Mouse (Mus musculus) neural tube, embryonic 10.5 days (tissue): ENCODE data around the gene Slc3a1.

Experiments used
- DNase-seq: peaks from one replicate; pipeline ENCODE4 v3.0.0-alpha.2; 2017; ENCODE audit warnings: low spot score; ENCODE audit errors: extremely low spot score

Gene Slc3a1

GRCm38 (mm10) chr17:85037855-85038254, 9.7 kb downstream of the Slc3a1 start:
- no peak for DNase-seq

DNA sequence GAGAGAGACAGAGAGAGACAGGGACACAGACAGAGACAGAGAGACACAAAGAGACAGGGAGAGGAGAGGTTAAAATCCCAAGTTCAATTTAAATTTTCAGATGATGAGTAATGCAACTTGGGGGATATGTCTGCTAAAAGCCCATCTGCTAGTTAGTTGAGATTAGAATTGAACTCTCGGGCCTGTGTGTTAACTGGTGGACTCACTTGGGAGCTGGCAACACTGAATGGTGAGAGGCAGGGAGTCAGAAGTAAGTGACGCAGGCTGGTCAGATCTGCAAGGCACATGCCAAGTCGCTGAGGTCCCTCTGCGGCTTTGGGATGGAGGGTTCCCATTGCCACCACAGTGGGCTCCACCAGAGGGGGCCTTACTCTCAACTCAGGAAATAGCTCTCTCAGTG, 10.1 kb downstream of the Slc3a1 start:
- DNase-seq: no peak

DNA sequence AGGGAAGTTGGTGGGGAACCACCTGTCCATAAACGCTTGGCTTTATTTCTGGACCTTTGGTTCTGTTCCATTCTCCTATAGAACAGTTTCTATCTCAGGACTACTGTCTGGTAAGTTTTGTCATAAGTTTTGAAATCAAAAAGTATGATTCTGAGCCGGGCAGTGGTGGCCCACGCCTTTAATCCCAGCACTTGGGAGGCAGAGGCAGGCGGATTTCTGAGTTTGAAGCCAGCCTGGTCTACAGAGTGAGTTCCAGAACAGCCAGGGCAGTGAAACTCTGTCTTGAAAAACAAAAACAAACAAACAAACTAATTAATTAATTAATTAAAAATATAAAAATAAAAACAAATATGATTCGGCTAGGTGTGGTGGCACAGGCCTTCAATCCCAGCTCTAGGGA, 10.6 kb downstream of the Slc3a1 start:
- DNase-seq: no peak

- DNase-seq: no peak
Measured at GRCm38 (mm10) chr17:85040913-85041312, 12.7 kb downstream of the Slc3a1 start.

DNA sequence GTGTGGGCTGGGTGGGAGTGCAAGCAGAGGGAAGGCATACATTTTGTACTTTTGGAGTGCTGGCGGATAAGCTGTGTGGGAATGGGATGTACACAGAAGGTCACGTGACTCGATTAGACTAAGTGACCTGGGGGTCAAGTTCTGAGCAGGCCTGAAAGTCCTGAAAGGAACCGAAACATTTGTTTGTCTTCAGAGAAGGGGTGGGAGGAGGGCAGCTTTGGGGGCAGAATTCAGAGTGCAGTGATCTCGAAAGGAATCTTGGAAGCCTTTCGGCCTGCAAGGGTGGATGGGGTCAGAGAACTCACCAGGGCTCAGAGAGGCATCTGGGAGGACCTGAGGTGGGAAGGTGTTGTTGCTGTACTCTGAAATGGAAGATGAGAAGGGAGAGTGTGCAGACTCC, 14.2 kb downstream of the Slc3a1 start:
- no peak for DNase-seq

DNA sequence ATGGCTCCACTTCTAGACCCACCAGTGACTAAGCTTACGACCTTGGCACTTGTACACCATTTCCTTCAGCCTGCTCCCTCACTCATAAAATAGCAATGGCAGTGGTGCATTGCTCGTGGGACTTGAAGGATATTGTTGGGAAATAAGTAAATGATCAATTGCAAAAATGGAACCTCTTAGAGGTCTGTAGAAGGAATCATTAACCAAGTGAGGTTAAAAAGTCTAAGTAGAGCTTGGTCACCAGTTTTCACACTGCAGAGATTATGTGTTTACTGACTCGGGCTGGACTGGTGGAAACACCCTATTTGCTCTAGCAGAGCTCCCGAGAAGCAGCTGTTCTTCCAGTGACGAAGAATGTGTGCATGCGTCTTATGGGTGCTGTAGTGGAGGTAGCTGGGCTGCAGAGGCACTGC, 15.2 kb downstream of the Slc3a1 start:
- DNase-seq: no peak

GRCm38 (mm10) chr17:85044466-85044865, 16.3 kb downstream of the Slc3a1 start:
- DNase-seq: no peak

- no peak for DNase-seq
Measured at GRCm38 (mm10) chr17:85045160-85045559, 17.0 kb downstream of the Slc3a1 start.

GRCm38 (mm10) chr17:85048379-85048778, 20.2 kb downstream of the Slc3a1 start:
- no peak for DNase-seq

GRCm38 (mm10) chr17:85058276-85058675, 30.1 kb downstream of the Slc3a1 start:
- DNase-seq: no peak

- DNase-seq: no peak
Measured at GRCm38 (mm10) chr17:85059136-85059535, 31.0 kb downstream of the Slc3a1 start.

DNA sequence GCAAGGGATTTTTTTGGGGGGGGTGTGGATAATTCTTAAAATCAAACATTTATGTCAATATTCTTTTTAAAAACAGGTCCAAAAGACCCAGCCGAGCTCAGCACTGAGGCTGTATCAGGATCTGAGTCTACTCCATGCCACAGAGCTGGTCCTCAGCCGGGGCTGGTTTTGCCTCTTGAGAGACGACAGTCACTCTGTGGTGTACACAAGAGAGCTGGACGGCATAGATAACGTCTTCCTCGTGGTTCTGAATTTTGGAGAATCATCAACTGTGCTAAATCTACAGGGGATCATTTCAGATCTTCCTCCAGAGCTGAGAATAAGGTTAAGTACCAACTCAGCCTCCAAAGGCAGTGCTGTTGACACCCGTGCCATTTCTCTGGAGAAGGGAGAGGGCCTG, 35.4 kb downstream of the Slc3a1 start:
- no peak for DNase-seq

DNA sequence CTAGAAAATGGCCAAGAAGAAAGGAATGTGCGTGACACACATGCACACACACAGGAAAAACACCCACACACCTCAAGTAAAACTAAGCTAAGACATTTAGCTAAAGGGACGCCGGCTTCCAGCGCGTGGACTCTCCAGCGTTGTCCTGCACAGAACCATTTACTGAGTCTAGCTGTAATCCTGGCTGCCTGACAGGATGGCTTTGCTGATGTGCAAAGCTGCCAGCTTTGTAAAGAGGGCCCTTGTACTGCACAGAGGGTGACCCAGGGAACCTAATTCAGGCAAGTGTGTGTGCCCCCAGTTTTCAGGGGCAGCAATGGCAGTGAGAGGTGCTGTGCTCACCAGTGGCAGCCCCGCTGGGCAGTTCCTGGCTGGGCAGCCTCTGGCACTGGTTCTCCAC, 39.2 kb downstream of the Slc3a1 start:
- DNase-seq: no peak

DNA sequence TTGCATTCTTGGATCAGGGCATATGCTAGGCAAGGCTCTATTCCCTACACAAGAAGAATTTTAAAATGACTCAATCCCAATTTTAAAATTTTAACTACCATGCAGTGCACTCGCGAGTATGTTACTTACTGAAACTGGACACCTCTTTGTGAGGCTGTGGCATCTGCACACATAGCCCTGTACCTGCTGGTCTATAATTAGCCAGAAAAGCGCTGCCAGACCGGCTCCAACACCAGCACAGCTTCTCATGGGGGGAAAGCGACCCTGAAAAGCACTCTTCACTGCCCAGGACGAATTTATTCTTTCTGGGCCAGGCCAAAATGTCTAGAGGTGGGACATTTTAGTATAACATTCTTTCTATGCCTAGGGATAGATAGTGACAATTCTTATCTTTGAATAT, 42.5 kb downstream of the Slc3a1 start:
- no peak for DNase-seq

GRCm38 (mm10) chr17:85071088-85071775, 43.1 kb downstream of the Slc3a1 start:
- DNase-seq: no peak

DNA sequence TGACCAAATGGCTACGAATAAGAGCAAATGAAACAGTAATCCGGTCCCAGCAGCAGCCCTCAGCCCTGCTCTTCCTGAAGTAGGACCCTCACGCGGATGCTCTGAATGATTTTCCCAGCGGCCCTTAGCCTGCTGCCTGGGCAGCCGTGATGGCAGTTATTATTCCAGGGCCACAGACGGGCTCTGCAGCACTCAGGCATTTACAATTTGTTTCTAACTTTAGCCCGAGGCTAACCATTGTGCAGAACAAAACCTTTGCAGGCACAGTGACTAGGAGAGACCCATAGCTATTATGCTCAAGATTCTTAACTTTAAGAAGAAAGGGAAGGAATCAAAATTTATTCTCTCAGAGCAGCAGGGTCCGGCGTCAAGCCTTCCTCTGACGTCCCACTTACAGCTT, 44.2 kb downstream of the Slc3a1 start:
- DNase-seq: no peak

- no peak for DNase-seq
Measured at GRCm38 (mm10) chr17:85073214-85073613, 45.0 kb downstream of the Slc3a1 start.

DNA sequence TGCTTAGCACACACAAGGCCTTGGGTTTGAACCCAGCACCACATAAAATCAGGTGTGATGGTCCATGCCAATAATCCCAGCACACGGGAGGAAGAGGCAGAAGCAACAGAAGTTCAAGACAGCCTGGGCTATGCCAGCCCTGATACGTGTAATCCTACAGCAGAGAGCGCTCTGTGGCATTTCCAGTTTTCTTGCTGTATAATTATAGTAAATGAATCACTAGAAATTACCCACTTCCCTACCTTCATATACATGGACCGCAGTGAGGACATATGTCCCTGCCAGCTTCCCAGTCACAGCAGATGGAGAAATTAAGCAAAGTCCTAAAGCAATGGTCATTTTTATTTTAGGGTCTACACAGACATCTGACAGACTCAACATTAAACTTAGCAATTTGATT, 45.9 kb downstream of the Slc3a1 start:
- DNase-seq: no peak

- DNase-seq: no peak
Measured at GRCm38 (mm10) chr17:85079276-85079675, 51.1 kb downstream of the Slc3a1 start.

DNA sequence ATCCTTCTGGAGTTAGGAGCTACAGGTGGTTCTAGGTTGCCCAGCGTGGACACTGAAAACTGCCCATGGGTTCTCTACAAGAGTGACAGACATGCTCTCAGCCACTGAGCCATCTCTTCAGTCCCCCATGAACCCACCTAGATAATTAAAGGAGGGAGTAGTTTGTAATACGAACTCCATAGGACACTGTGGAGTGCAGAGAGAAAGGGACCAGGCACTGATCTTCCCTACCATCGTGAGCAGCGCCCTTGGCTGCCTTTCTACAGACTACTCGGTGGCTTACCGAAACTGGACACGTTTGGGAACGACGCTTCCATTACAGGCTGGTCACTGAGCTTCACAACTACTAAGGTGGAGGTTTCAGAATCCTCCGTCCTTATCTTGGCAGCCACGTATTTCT, 52.6 kb downstream of the Slc3a1 start:
- DNase-seq: no peak

DNA sequence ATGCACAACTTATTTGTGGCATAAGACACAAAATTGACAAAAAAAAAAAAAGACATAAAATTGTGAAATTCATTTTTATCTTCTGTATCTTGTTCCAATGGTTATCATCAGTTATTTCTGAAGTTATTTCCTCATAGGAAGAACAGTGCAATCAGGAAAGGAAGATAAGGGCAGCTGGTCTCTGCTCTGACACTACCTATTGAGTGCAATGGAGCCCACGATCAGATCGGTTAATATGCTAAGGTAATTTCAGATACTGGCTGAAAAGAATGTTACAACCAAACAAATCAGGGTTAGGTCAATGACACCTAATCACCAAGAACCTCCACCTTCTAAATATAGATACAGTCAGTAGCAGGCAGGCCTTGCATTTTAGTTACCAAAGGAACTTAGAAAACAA, 57.2 kb downstream of the Slc3a1 start:
- DNase-seq: no peak

- DNase-seq: no peak
Measured at GRCm38 (mm10) chr17:85086501-85086900, 58.3 kb downstream of the Slc3a1 start.

- no peak for DNase-seq
Measured at GRCm38 (mm10) chr17:85087591-85087990, 59.4 kb downstream of the Slc3a1 start.

DNA sequence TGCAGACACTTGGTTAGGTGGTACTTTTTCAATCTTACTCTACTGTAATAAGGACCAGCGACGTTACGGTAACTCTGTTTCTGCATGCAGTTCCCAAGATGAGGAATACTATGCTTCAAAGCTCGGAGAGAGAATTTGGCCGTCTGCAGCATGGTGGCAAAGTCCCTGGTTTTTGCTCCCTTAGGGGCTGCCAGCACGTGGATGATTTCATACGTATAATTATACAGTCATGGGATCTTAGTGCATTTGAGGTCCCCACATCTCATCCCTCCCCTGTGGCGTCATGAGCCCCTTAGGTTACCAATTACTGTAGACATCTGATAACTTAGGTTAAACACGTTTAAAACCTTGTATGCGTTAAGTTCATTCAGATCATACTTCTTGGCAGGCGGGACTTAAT, 60.2 kb downstream of the Slc3a1 start:
- DNase-seq: no peak
